Mouse (Mus musculus): ENCODE data around the gene Cdkal1. TPM values are rescaled to one million over a fixed set of nuclear protein-coding genes. Genes with fewer than 3 reads are reported as not detected.

The Cdkal1 gene
- polyA plus RNA-seq, 1 experiment from 2014 or later: 21.1 TPM

GRCm38 (mm10) chr13:29274296-29274695 is 581.2 kb downstream of the Cdkal1 start:
- no peaks in the 10 kb centered on the region for H3K36me3 ChIP-seq (ENCODE audit: control insufficient read depth, insufficient read depth, low read length)
- ATAC-seq (ENCODE audit: low read depth): peak; percentile 44; the same call in 1 of the 2 replicates
- peaks cover 13% of the 10 kb centered on the region; the same call in 1 of the 2 replicates for H3K4me1 ChIP-seq (ENCODE audit: control insufficient read depth, insufficient read depth, low read length)
- no peak overlapping the region for H3K9ac ChIP-seq (replicated peaks; ENCODE audit: low read depth, low read length)
- 56% methylated on average over 11 of the region's 11 CpGs for WGBS
- no peak overlapping the region for H3K27ac ChIP-seq (ENCODE audit: low read depth, low read length)
- no peak overlapping the region for H3K4me3 ChIP-seq (ENCODE audit: low read depth, low read length)
- no peaks in the 10 kb centered on the region for H3K27me3 ChIP-seq (ENCODE audit: control insufficient read depth, insufficient read depth, low read length)
- no peaks in the 10 kb centered on the region for H3K9me3 ChIP-seq (ENCODE audit: control insufficient read depth, low read length)
- no peak overlapping the region for H3K4me2 ChIP-seq (ENCODE audit: low read depth, low read length)

DNA sequence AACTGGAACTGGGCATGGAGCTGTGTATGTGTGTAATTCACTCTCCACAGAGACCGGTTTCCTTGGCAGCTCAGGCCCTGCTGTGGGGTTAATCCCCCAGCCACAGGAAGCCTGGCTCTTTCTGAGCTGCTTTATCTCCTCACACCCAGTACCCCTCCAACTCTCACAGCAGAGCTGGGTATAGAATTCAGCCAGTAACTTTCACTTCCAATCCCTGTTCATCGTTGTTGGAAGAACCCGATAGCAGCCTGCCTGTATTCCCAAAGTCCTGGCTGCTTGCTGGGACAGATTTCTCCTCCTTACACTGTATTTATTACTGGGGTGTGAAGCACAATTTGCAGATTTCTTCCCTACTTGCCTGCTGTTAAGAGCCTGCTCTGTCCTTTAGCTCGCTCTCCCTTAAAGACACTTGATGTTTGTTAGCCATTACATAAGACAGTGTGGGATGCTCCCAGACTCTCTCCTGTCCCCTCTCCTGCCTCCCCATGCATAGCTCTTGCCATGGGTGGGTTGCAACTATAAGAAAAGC is 581.7 kb downstream of the Cdkal1 start:
- 49% methylated on average over 4 of the region's 4 CpGs for WGBS
- no peak overlapping the region for H3K4me2 ChIP-seq (ENCODE audit: low read depth, low read length)
- no peaks in the 10 kb centered on the region for H3K36me3 ChIP-seq (ENCODE audit: control insufficient read depth, insufficient read depth, low read length)
- H3K27ac ChIP-seq (ENCODE audit: low read depth, low read length): no peak overlapping the region
- H3K27me3 ChIP-seq (ENCODE audit: control insufficient read depth, insufficient read depth, low read length): no peaks in the 10 kb centered on the region
- no peak overlapping the region for H3K4me3 ChIP-seq (ENCODE audit: low read depth, low read length)
- no peak for ATAC-seq (ENCODE audit: low read depth)
- H3K9ac ChIP-seq (replicated peaks; ENCODE audit: low read depth, low read length): no peak overlapping the region
- H3K9me3 ChIP-seq (ENCODE audit: control insufficient read depth, low read length): no peaks in the 10 kb centered on the region
- H3K4me1 ChIP-seq (ENCODE audit: control insufficient read depth, insufficient read depth, low read length): peaks cover 13% of the 10 kb centered on the region; the same call in 1 of the 2 replicates

DNA sequence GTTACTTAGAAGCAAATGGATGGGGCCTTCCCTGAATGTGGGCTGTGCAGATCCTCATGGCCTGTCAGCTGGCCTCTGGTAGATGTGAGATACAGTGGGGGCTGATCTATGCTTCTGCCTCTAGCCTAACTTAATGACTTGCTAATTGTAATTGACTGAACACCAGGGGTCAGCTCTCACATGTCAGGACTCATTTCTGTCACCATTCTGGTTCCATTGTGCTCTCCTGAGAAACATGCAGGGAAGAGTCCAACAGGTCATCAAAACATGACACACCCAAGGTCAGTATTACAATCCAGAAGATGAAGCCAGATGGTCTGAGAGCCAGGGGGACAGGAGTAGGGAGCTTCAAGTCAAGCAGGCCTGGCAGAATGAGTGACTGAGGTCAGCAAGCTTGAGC is 584.0 kb downstream of the Cdkal1 start:
- H3K4me1 ChIP-seq (ENCODE audit: control insufficient read depth, insufficient read depth, low read length): peaks cover 13% of the 10 kb centered on the region; the same call in 1 of the 2 replicates
- H3K27ac ChIP-seq (ENCODE audit: low read depth, low read length): no peak overlapping the region
- no peak for ATAC-seq (ENCODE audit: low read depth)

GRCm38 (mm10) chr13:29264015-29264711 is 591.3 kb downstream of the Cdkal1 start:
- H3K9me3 ChIP-seq (ENCODE audit: control insufficient read depth, low read length): no peaks in the 10 kb centered on the region
- no peaks in the 10 kb centered on the region for H3K27me3 ChIP-seq (ENCODE audit: control insufficient read depth, insufficient read depth, low read length)
- no peak overlapping the region for H3K9ac ChIP-seq (replicated peaks; ENCODE audit: low read depth, low read length)
- ATAC-seq (ENCODE audit: low read depth): no peak
- no peak overlapping the region for H3K4me2 ChIP-seq (ENCODE audit: low read depth, low read length)
- no peak overlapping the region for H3K27ac ChIP-seq (ENCODE audit: low read depth, low read length)
- H3K4me3 ChIP-seq (ENCODE audit: low read depth, low read length): no peak overlapping the region
- H3K36me3 ChIP-seq (ENCODE audit: control insufficient read depth, insufficient read depth, low read length): no peaks in the 10 kb centered on the region
- H3K4me1 ChIP-seq (ENCODE audit: control insufficient read depth, insufficient read depth, low read length): no peaks in the 10 kb centered on the region
- 40% methylated on average over 11 of the region's 11 CpGs for WGBS

More for the DNA sequence above, 584.0 kb downstream of the Cdkal1 start:
- Histone ChIP-seq H3K27me3 (ENCODE audit: control insufficient read depth, insufficient read depth, low read length) (no peaks in the 10 kb centered on the region), H3K4me2 (ENCODE audit: low read depth, low read length) (no peak overlapping the region), H3K9me3 (ENCODE audit: control insufficient read depth, low read length) (no peaks in the 10 kb centered on the region), H3K9ac (replicated peaks; ENCODE audit: low read depth, low read length) (no peak overlapping the region), H3K4me3 (ENCODE audit: low read depth, low read length) (no peak overlapping the region), H3K36me3 (ENCODE audit: control insufficient read depth, insufficient read depth, low read length) (no peaks in the 10 kb centered on the region)

GRCm38 (mm10) chr13:29262164-29262563 is 593.3 kb downstream of the Cdkal1 start:
- no peak overlapping the region for H3K27ac ChIP-seq (ENCODE audit: low read depth, low read length)
- H3K27me3 ChIP-seq (ENCODE audit: control insufficient read depth, insufficient read depth, low read length): no peaks in the 10 kb centered on the region
- no peaks in the 10 kb centered on the region for H3K36me3 ChIP-seq (ENCODE audit: control insufficient read depth, insufficient read depth, low read length)
- H3K4me1 ChIP-seq (ENCODE audit: control insufficient read depth, insufficient read depth, low read length): no peaks in the 10 kb centered on the region
- WGBS: 91% methylated on average over 4 of the region's 4 CpGs
- ATAC-seq (ENCODE audit: low read depth): no peak
- no peak overlapping the region for H3K4me3 ChIP-seq (ENCODE audit: low read depth, low read length)
- no peak overlapping the region for H3K4me2 ChIP-seq (ENCODE audit: low read depth, low read length)
- H3K9ac ChIP-seq (replicated peaks; ENCODE audit: low read depth, low read length): no peak overlapping the region
- H3K9me3 ChIP-seq (ENCODE audit: control insufficient read depth, low read length): no peaks in the 10 kb centered on the region

- Histone ChIP-seq H3K4me2 (ENCODE audit: low read depth, low read length) (no peak overlapping the region), H3K27ac (ENCODE audit: low read depth, low read length) (no peak overlapping the region), H3K36me3 (ENCODE audit: control insufficient read depth, insufficient read depth, low read length) (no peaks in the 10 kb centered on the region), H3K4me3 (ENCODE audit: low read depth, low read length) (no peak overlapping the region), H3K9me3 (ENCODE audit: control insufficient read depth, low read length) (no peaks in the 10 kb centered on the region), H3K4me1 (ENCODE audit: control insufficient read depth, insufficient read depth, low read length) (no peaks in the 10 kb centered on the region), H3K9ac (replicated peaks; ENCODE audit: low read depth, low read length) (no peak overlapping the region), H3K27me3 (ENCODE audit: control insufficient read depth, insufficient read depth, low read length) (no peaks in the 10 kb centered on the region)
- no peak for ATAC-seq (ENCODE audit: low read depth)
- WGBS: 79% methylated on average over 4 of the region's 4 CpGs
Observed at GRCm38 (mm10) chr13:29248535-29248934, 606.9 kb downstream of the Cdkal1 start.

DNA sequence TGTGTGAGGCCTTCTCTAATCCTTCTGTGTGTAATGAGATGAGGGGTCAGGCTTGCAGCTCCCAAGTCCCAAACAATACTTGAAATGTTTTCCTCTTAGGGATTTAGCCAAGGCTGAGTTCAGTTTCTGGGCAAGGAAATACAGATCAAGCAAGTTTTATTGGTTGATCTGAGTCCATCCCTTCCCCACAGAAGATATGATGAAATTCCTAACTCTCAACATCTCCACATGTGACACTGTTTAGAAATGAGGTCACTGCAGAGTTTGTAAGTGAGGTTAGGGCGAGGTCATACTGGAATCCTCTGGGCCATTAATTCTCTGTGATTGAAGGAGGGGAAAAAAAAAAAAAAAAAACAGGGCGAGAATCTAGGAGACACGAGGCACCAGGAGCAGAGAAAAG is 607.7 kb downstream of the Cdkal1 start:
- H3K9ac ChIP-seq (replicated peaks; ENCODE audit: low read depth, low read length): no peak overlapping the region

DNA sequence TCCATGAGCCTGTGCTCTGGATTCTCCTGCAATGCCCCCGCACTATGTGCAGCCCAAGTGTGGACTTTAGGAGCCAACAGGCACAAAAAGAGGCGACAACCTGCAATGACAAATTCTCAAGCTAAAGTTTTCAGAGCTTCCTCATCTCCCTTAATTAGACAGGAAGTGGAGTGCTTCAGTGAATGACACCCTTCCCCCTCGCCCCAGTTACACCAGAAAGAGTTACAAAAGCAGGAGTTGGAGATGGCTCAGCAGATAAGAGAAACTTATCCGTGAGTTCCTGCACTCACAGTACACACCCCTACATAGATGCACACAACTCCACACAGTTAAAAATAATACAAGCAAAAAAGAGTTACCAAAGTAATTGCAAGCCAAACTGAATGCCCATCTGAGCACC is 620.4 kb downstream of the Cdkal1 start:
- Histone ChIP-seq H3K9me3 (ENCODE audit: control insufficient read depth, low read length) (no peaks in the 10 kb centered on the region), H3K4me3 (ENCODE audit: low read depth, low read length) (no peak overlapping the region), H3K4me2 (ENCODE audit: low read depth, low read length) (no peak overlapping the region), H3K27me3 (ENCODE audit: control insufficient read depth, insufficient read depth, low read length) (no peaks in the 10 kb centered on the region), H3K9ac (replicated peaks; ENCODE audit: low read depth, low read length) (no peak overlapping the region), H3K36me3 (ENCODE audit: control insufficient read depth, insufficient read depth, low read length) (no peaks in the 10 kb centered on the region), H3K27ac (ENCODE audit: low read depth, low read length) (no peak overlapping the region), H3K4me1 (ENCODE audit: control insufficient read depth, insufficient read depth, low read length) (no peaks in the 10 kb centered on the region)
- WGBS: 84% methylated on average over 4 of the region's 4 CpGs
- ATAC-seq (ENCODE audit: low read depth): no peak

More for the DNA sequence above, 607.7 kb downstream of the Cdkal1 start:
- Histone ChIP-seq H3K9me3 (ENCODE audit: control insufficient read depth, low read length) (no peaks in the 10 kb centered on the region), H3K4me2 (ENCODE audit: low read depth, low read length) (no peak overlapping the region), H3K36me3 (ENCODE audit: control insufficient read depth, insufficient read depth, low read length) (no peaks in the 10 kb centered on the region), H3K27ac (ENCODE audit: low read depth, low read length) (no peak overlapping the region), H3K4me3 (ENCODE audit: low read depth, low read length) (no peak overlapping the region), H3K27me3 (ENCODE audit: control insufficient read depth, insufficient read depth, low read length) (no peaks in the 10 kb centered on the region), H3K4me1 (ENCODE audit: control insufficient read depth, insufficient read depth, low read length) (no peaks in the 10 kb centered on the region)
- WGBS: 64% methylated on average over 3 of the region's 3 CpGs
- no peak for ATAC-seq (ENCODE audit: low read depth)

- WGBS: 90% methylated on average over 4 of the region's 4 CpGs
- H3K4me2 ChIP-seq (ENCODE audit: low read depth, low read length): no peak overlapping the region
- no peak overlapping the region for H3K4me3 ChIP-seq (ENCODE audit: low read depth, low read length)
Observed at GRCm38 (mm10) chr13:29234442-29234841, 621.0 kb downstream of the Cdkal1 start.

More at GRCm38 (mm10) chr13:29234442-29234841, 621.0 kb downstream of the Cdkal1 start:
- H3K9ac ChIP-seq (replicated peaks; ENCODE audit: low read depth, low read length): no peak overlapping the region
- no peaks in the 10 kb centered on the region for H3K36me3 ChIP-seq (ENCODE audit: control insufficient read depth, insufficient read depth, low read length)
- ATAC-seq (ENCODE audit: low read depth): no peak
- H3K27me3 ChIP-seq (ENCODE audit: control insufficient read depth, insufficient read depth, low read length): no peaks in the 10 kb centered on the region
- H3K4me1 ChIP-seq (ENCODE audit: control insufficient read depth, insufficient read depth, low read length): no peaks in the 10 kb centered on the region
- H3K27ac ChIP-seq (ENCODE audit: low read depth, low read length): no peak overlapping the region
- H3K9me3 ChIP-seq (ENCODE audit: control insufficient read depth, low read length): no peaks in the 10 kb centered on the region

Measured in neural tube, embryonic 14.5 days (tissue).